In genomic region chr15:98780573-98780972, GRCm38 (mm10) we compare ENCODE assay signal across 10 mouse cellular contexts. TPM values are rescaled to one million over a fixed set of nuclear protein-coding genes. Genes with fewer than 3 reads are reported as not detected.
DNase-seq lines count a peak whose midpoint lies in the region; ATAC-seq and TF ChIP-seq lines count a peak whose summit lies in the region.
"Had no signal": no experiment of that assay in that cellular context is flagged by ENCODE, and none has a peak within 500 bp of the region (broad histone marks: within the 10 kb centered on the region; RNA-seq: fewer than 3 reads in every experiment).

No protein-coding gene starts in this region.

- peaks cover 44% of the 10 kb centered on the region for H3K4me1 ChIP-seq in hindbrain, embryonic 10.5 days (replicated peaks)
- peaks cover 30% of the 10 kb centered on the region for H3K4me1 ChIP-seq in hindbrain, embryonic 13.5 days (replicated peaks)
- peaks cover 8% of the 10 kb centered on the region for H3K4me1 ChIP-seq in heart, postnatal 0 days (ENCODE audit: control insufficient read depth, insufficient read depth)

- no peak overlapping the region for H3K4me3 ChIP-seq in hindbrain, embryonic 10.5 days
- H3K4me3 ChIP-seq in hindbrain, embryonic 13.5 days: no peak overlapping the region
- H3K4me3 ChIP-seq in heart, postnatal 0 days (ENCODE audit: low read depth, low read length): no peak overlapping the region

- peaks cover 96% of the 10 kb centered on the region for H3K27me3 ChIP-seq in hindbrain, embryonic 10.5 days (ENCODE audit: insufficient read depth, poor library complexity, severe bottlenecking)
- peaks cover 93% of the 10 kb centered on the region for H3K27me3 ChIP-seq in hindbrain, embryonic 13.5 days
- H3K27me3 ChIP-seq in heart, postnatal 0 days (ENCODE audit: control insufficient read depth, insufficient read depth, low read length): peaks cover 71% of the 10 kb centered on the region

- no peak for TF ChIP-seq EP300 in heart, postnatal 0 days (IDR thresholded peaks at IDR 0.05; ENCODE audit: low read depth)

- no peak overlapping the region for H3K9ac ChIP-seq in hindbrain, embryonic 13.5 days
- no peak overlapping the region for H3K9ac ChIP-seq in heart, postnatal 0 days (replicated peaks; ENCODE audit: low read depth, low read length)

- intact Hi-C loops in left cerebral cortex, postnatal 14 days (cut with DNase I): no loop called here

- H3K36me3 ChIP-seq in hindbrain, embryonic 10.5 days: no peaks in the 10 kb centered on the region
- H3K36me3 ChIP-seq in hindbrain, embryonic 13.5 days: no peaks in the 10 kb centered on the region
- H3K36me3 ChIP-seq in heart, postnatal 0 days (replicated peaks; ENCODE audit: control insufficient read depth, insufficient read depth, low read length): no peaks in the 10 kb centered on the region

- peaks cover 4% of the 10 kb centered on the region for H3K9me3 ChIP-seq in hindbrain, embryonic 10.5 days
- no peaks in the 10 kb centered on the region for H3K9me3 ChIP-seq in hindbrain, embryonic 13.5 days
- H3K9me3 ChIP-seq in heart, postnatal 0 days (replicated peaks; ENCODE audit: control insufficient read depth, low read length): no peaks in the 10 kb centered on the region

- ATAC-seq in hindbrain, embryonic 13.5 days (ENCODE audit: low FRiP score): no peak
- ATAC-seq in heart, postnatal 0 days (ENCODE audit: insufficient read depth, low read depth): peak; percentile 9; the same call in 1 of the 2 replicates

- 3% methylated on average over 13 of the region's 13 CpGs for WGBS in hindbrain, embryonic 10.5 days
- 4% methylated on average over 13 of the region's 13 CpGs for WGBS in hindbrain, embryonic 13.5 days
- WGBS in heart, postnatal 0 days: 18% methylated on average over 13 of the region's 13 CpGs

- TF ChIP-seq CTCF in heart, postnatal 0 days (IDR thresholded peaks at IDR 0.05; ENCODE audit: low read depth): no peak

- H3K4me2 ChIP-seq in hindbrain, embryonic 13.5 days: no peak overlapping the region
- H3K4me2 ChIP-seq in heart, postnatal 0 days (ENCODE audit: low read depth, low read length): no peak overlapping the region

- H3K27ac ChIP-seq in hindbrain, embryonic 10.5 days: no peak overlapping the region
- H3K27ac ChIP-seq in hindbrain, embryonic 13.5 days: no peak overlapping the region
- H3K27ac ChIP-seq in heart, postnatal 0 days (ENCODE audit: low read depth): no peak overlapping the region

- DNase-seq in hindbrain, embryonic 10.5 days (ENCODE audit: low spot score): peak; percentile 40
- peak; percentile 62 for DNase-seq in urinary bladder, postnatal 14 days (ENCODE audit: low spot score)
- DNase-seq in urinary bladder, postnatal 25 days (ENCODE audit: low spot score): no peak
- no peak for DNase-seq in heart, postnatal 0 days (ENCODE audit: low spot score)
- no peak for DNase-seq in right cerebral cortex, adult 2 months (ENCODE audit: low spot score in 2 of 2)
- no peak for DNase-seq in left cerebral cortex, postnatal 14 days (ENCODE audit: low spot score in 2 of 2)
- DNase-seq in cerebellum, postnatal 36 days: no peak
- DNase-seq: kidney, postnatal 25 days had no signal

RNA-seq across cellular contexts. Expression of gene Wnt10b, which starts 2.6 kb away (rescaled TPM):
- polyA plus RNA-seq in hindbrain, embryonic 10.5 days (2016; fragmentation: Nextera tagmentation; extraction: Ambion mirVana): 0.21 and 0.44 TPM in 2 replicates
- 0.12 TPM in 1 of 2 replicates, not detected in the other for polyA plus RNA-seq in hindbrain, embryonic 13.5 days (2015; fragmentation: Nextera tagmentation; extraction: Ambion mirVana)
- total RNA-seq in heart, postnatal 0 days (2014; rRNA removed; ENCODE audit: low replicate concordance): not detected in 2 replicates
- 0.07 TPM in 1 of 2 replicates, not detected in the other for polyA plus RNA-seq in heart, postnatal 0 days (2015; fragmentation: Nextera tagmentation; extraction: Ambion mirVana)
- total RNA-seq in left cerebral cortex, postnatal 14 days (2021): under 1 TPM; 0.55 to 0.75 TPM

RNA-seq across cellular contexts. Expression of gene Wnt1, which starts 9.1 kb away (rescaled TPM):
- polyA plus RNA-seq in hindbrain, embryonic 10.5 days (2016; fragmentation: Nextera tagmentation; extraction: Ambion mirVana): 13.7 and 13.8 TPM in 2 replicates
- 3.7 and 4.6 TPM in 2 replicates for polyA plus RNA-seq in hindbrain, embryonic 13.5 days (2015; fragmentation: Nextera tagmentation; extraction: Ambion mirVana)
- not detected in 2 replicates for total RNA-seq in heart, postnatal 0 days (2014; rRNA removed; ENCODE audit: low replicate concordance)
- not detected in 2 replicates for polyA plus RNA-seq in heart, postnatal 0 days (2015; fragmentation: Nextera tagmentation; extraction: Ambion mirVana)
- not detected for total RNA-seq in left cerebral cortex, postnatal 14 days (2021)
- polyA plus RNA-seq: thymus, postnatal 0 days had no signal

RNA-seq across cellular contexts. Expression of gene Arf3, which starts 17.6 kb away (rescaled TPM):
- 42.6 and 45.1 TPM in 2 replicates for polyA plus RNA-seq in hindbrain, embryonic 10.5 days (2016; fragmentation: Nextera tagmentation; extraction: Ambion mirVana)
- 68.4 and 71.7 TPM in 2 replicates for polyA plus RNA-seq in hindbrain, embryonic 13.5 days (2015; fragmentation: Nextera tagmentation; extraction: Ambion mirVana)
- 27.6 and 28.7 TPM in 2 replicates for total RNA-seq in heart, postnatal 0 days (2014; rRNA removed; ENCODE audit: low replicate concordance)
- 15.9 and 17.3 TPM in 2 replicates for polyA plus RNA-seq in heart, postnatal 0 days (2015; fragmentation: Nextera tagmentation; extraction: Ambion mirVana)
- total RNA-seq in left cerebral cortex, postnatal 14 days (2021): 100 to 1,000 TPM; 729 to 796 TPM

RNA-seq across cellular contexts. Expression of gene Ddn, which starts 28.7 kb away (rescaled TPM):
- polyA plus RNA-seq in hindbrain, embryonic 10.5 days (2016; fragmentation: Nextera tagmentation; extraction: Ambion mirVana): 0.21 and 0.56 TPM in 2 replicates
- polyA plus RNA-seq in hindbrain, embryonic 13.5 days (2015; fragmentation: Nextera tagmentation; extraction: Ambion mirVana): 0.63 and 0.69 TPM in 2 replicates
- 1.4 and 1.9 TPM in 2 replicates for total RNA-seq in heart, postnatal 0 days (2014; rRNA removed; ENCODE audit: low replicate concordance)
- polyA plus RNA-seq in heart, postnatal 0 days (2015; fragmentation: Nextera tagmentation; extraction: Ambion mirVana): 0.11 TPM in 2 replicates
- 100 to 1,000 TPM; 421 to 445 TPM for total RNA-seq in left cerebral cortex, postnatal 14 days (2021)

RNA-seq across cellular contexts. Expression of gene Prkag1, which starts 50.7 kb away (rescaled TPM):
- polyA plus RNA-seq in hindbrain, embryonic 10.5 days (2016; fragmentation: Nextera tagmentation; extraction: Ambion mirVana): 88.7 and 89.0 TPM in 2 replicates
- 73.4 and 77.5 TPM in 2 replicates for polyA plus RNA-seq in hindbrain, embryonic 13.5 days (2015; fragmentation: Nextera tagmentation; extraction: Ambion mirVana)
- total RNA-seq in heart, postnatal 0 days (2014; rRNA removed; ENCODE audit: low replicate concordance): 115 and 134 TPM in 2 replicates
- 113 and 114 TPM in 2 replicates for polyA plus RNA-seq in heart, postnatal 0 days (2015; fragmentation: Nextera tagmentation; extraction: Ambion mirVana)
- total RNA-seq in left cerebral cortex, postnatal 14 days (2021): 10 to 100 TPM; 41.5 to 45.4 TPM

Comparison
In these comparisons a context has a peak if more than half of its experiments do, and no peak if none do; other contexts are left out.
1. DNase-seq: peak in hindbrain, embryonic 10.5 days (single experiment) and urinary bladder, postnatal 14 days (single experiment); none in urinary bladder, postnatal 25 days (single experiment), heart, postnatal 0 days (single experiment), right cerebral cortex, adult 2 months (0 of 2), left cerebral cortex, postnatal 14 days (0 of 2) and cerebellum, postnatal 36 days (0 of 2).